Mouse (Mus musculus): ENCODE results near the gene Coq8a.

Gene Coq8a

DNA sequence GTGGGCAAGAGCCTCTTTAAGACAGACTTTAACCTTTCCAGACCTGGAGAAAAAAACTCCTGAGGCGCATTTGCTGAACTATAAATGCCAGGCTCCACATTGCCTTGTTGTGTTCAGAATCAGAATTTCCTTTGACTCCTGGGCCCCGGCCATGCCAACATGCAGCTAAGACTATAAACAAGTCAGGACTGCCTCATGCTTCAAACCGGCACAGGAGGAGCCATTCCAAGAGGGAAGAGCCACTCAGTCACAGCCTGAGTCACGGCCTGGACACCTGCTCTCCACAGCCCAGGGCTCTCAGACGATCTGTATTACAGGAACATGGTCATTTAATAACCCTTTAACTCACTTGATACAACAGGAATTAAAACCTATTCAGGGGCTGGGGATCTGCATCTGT, 1.3 kb upstream of the Coq8a start:
- in situ Hi-C loops (cut with MboI; ENCODE audit: unreplicated experiment in 2 of 2), result loop anchor here (25.0 kb wide), 2 partner anchors 563 to 688 kb away; partner anchors contain the start of gene Smyd3 (in 1 of the 2)

DNA sequence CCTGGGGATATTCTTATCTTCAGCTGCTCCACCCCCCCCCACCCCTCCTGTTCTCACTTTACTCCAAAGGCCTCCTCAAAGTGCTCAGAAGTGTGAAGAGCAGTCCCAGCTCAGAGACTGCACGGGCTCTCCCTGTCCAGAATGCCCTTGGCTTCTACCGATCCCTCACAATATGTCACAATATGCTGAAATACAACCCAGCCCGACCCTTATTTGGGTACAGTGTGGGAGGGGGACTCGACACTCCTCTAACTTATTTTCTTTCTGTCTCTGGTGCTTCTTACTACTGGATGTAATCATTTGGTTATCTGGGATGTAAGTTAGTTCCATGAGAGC, 281 bp upstream of the Coq8a start:
- in situ Hi-C loops (cut with MboI; ENCODE audit: unreplicated experiment in 2 of 2), result loop anchor here (25.0 kb wide), 2 partner anchors 562 to 687 kb away; partner anchors contain the start of gene Smyd3 (in 1 of the 2)

DNA sequence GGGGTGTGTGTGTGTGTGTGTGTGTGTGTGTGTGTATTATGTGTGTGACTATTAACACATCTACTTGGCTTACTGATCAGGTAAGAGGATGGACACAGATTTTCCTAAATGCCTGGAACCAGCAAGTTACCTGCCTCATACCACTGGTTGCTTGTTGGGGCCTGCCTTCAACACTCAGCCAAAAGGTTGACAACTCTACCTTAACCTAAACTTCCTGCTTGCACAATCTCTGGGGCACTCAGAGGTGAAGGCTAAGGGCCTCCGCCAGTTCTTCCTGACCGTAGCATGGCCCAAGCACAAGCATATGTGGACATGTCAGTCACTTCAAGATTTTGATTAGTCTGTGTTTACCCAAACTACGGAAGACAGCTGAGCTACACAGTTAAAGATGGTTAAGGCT, 1.4 kb downstream of the Coq8a start:
- in situ Hi-C loops (cut with MboI; ENCODE audit: unreplicated experiment in 2 of 2), result no loop called here

GRCm38 (mm10) chr1:180196508-180196907, 2.9 kb downstream of the Coq8a start:
- in situ Hi-C loops (cut with MboI; ENCODE audit: unreplicated experiment in 2 of 2), result no loop called here

DNA sequence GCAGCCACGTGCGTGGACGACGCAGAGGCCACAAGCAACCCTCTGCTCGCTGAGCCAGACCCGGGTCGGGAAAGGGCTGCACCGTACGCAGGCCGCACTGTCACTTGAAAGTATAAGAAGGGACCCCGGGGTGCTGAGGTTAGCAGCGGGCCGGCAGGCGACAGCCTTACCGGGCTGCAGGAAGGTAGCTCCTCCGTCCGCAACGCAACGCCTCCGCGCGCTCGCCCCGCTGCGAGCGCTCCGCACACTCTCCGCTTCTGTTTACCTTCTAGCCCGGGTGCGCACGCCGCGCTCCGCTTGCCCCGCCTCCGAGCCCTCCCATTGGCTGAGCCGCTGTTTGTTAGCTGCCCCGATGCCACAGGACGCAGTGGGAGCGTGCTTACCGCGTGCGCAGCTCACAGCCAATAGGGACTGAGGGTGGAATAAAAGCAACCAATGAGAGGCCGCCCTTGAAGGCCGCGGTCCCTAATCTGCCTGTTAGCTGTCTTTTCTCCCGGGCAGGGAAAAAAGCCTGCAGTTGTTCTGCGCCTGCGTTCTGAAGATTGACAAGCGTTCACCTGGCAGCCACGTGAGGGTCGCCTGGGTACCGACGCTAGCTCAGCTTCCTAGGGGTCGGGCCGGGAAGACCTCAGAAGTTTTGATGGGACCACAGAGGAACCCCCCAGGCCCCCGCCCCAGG, 3.6 kb downstream of the Coq8a start:
- in situ Hi-C loops (cut with MboI; ENCODE audit: unreplicated experiment in 2 of 2), result no loop called here

GRCm38 (mm10) chr1:180194781-180195471, 4.5 kb downstream of the Coq8a start:
- in situ Hi-C loops (cut with MboI; ENCODE audit: unreplicated experiment in 2 of 2), result no loop called here

GRCm38 (mm10) chr1:180194048-180194447, 5.4 kb downstream of the Coq8a start:
- in situ Hi-C loops (cut with MboI; ENCODE audit: unreplicated experiment in 2 of 2), result no loop called here

GRCm38 (mm10) chr1:180193391-180193935, 5.9 kb downstream of the Coq8a start:
- in situ Hi-C loops (cut with MboI; ENCODE audit: unreplicated experiment in 2 of 2), result no loop called here

GRCm38 (mm10) chr1:180192866-180193265, 6.5 kb downstream of the Coq8a start:
- in situ Hi-C loops (cut with MboI; ENCODE audit: unreplicated experiment in 2 of 2), result no loop called here

DNA sequence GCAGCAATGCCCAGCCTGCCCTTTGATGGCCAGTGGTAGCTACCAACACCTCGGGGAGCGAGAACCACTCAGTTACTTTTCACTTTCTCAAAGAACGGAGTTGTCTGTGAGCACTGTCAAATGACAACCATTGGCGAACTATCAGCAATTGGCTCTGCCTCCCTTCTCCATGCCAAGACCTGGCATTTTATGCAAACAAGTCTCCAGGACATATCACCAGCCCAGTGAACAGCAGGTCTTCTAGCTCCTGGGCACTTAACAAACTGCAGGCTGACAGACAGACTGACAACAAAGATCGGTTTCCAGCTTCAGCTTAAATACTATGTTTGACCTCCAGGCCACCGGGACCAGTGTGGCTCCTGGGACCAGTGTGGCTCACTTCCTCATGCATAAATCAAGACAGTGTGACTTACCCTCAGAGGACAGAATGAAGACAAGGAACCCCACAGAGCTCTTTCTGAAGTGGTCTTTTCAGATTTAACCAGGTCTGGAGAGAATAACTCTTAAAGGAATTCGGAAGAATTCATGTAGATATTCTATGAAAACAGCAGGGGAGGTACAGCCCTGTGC, 7.7 kb downstream of the Coq8a start:
- in situ Hi-C loops (cut with MboI; ENCODE audit: unreplicated experiment in 2 of 2), result no loop called here

DNA sequence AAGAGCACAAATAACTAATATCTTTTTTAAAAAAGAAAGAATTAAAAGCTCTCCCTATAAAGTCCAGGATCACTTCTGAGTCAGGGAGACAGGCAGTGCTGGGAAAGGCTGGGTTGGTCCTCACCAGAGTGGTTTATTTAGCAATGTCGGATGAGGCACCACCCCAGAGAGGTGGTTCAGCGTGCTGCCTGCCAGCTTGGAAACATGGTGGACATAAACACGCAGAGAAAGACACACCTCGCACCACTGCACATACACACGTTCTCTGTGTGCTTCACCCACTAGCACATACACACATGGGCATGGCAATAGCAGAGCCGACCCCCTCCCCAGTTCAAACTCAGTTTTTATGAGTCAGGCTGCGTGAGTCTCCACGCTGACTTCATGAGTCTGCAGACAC, 8.3 kb downstream of the Coq8a start:
- in situ Hi-C loops (cut with MboI; ENCODE audit: unreplicated experiment in 2 of 2), result no loop called here

- in situ Hi-C loops (cut with MboI; ENCODE audit: unreplicated experiment in 2 of 2), result no loop called here
Observed at GRCm38 (mm10) chr1:180188951-180189350, 10.5 kb downstream of the Coq8a start.

GRCm38 (mm10) chr1:180186371-180186770, 13.0 kb downstream of the Coq8a start:
- in situ Hi-C loops (cut with MboI; ENCODE audit: unreplicated experiment in 2 of 2), result no loop called here

GRCm38 (mm10) chr1:180185877-180186276, 13.5 kb downstream of the Coq8a start:
- in situ Hi-C loops (cut with MboI; ENCODE audit: unreplicated experiment in 2 of 2), result no loop called here

GRCm38 (mm10) chr1:180184768-180185167, 14.6 kb downstream of the Coq8a start:
- in situ Hi-C loops (cut with MboI; ENCODE audit: unreplicated experiment in 2 of 2), result loop anchor here in 1 of 2 experiments (5.0 kb wide), 1 partner anchor 33 kb away; no protein-coding TSS in a partner anchor

- in situ Hi-C loops (cut with MboI; ENCODE audit: unreplicated experiment in 2 of 2), result loop anchor here in 1 of 2 experiments (5.0 kb wide), 1 partner anchor 34 kb away; no protein-coding TSS in a partner anchor
Observed at GRCm38 (mm10) chr1:180183525-180184159, 15.8 kb downstream of the Coq8a start.

DNA sequence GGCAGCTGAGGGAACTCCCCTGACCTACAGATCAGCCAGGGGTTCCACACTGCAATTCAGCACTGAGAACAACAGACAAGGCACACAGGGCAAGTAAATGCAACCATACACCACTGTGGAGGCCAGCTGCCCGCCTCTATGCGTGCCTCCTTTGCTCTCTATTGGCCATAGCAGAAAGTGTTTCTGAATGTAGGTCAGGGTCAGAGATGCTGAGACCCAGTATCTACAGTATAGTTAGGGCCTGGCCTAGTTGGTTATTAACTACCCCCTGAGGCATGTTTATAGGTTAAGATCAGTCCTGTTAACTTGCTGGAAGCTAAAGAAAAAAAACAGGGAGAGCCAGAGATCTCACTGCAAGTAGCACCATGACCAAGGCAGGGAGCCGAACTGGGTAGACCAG, 16.7 kb downstream of the Coq8a start:
- in situ Hi-C loops (cut with MboI; ENCODE audit: unreplicated experiment in 2 of 2), result loop anchor here in 1 of 2 experiments (5.0 kb wide), 1 partner anchor 35 kb away; no protein-coding TSS in a partner anchor

- in situ Hi-C loops (cut with MboI; ENCODE audit: unreplicated experiment in 2 of 2), result loop anchor here in 1 of 2 experiments (5.0 kb wide), 1 partner anchor 35 kb away; no protein-coding TSS in a partner anchor
Observed at GRCm38 (mm10) chr1:180181966-180182319, 17.5 kb downstream of the Coq8a start.

- in situ Hi-C loops (cut with MboI; ENCODE audit: unreplicated experiment in 2 of 2), result loop anchor here in 1 of 2 experiments (5.0 kb wide), 1 partner anchor 36 kb away; no protein-coding TSS in a partner anchor
Observed at GRCm38 (mm10) chr1:180181304-180181965, 18.0 kb downstream of the Coq8a start.

GRCm38 (mm10) chr1:180179840-180180239, 19.6 kb downstream of the Coq8a start:
- in situ Hi-C loops (cut with MboI; ENCODE audit: unreplicated experiment in 2 of 2), result loop anchor here (5.0 to 10.0 kb wide), 3 partner anchors 32 to 245 kb away; no protein-coding TSS in a partner anchor
